Mouse (Mus musculus) liver, embryonic 13.5 days (tissue): ENCODE data around the gene Wdr5. TPM values are rescaled to one million over a fixed set of nuclear protein-coding genes. Genes with fewer than 3 reads are reported as not detected.
"Not testable (repeated sequence)": the region's sequence is repeated elsewhere in the genome, so short reads cannot be mapped to it uniquely, and the experiment has no call there.

Source experiments
- ATAC-seq: fragments of 200-750 bp; cut with Nextera tagmentation; 2 replicates; pipeline ENCODE4 v1.8.0; 2017; ENCODE audit warnings: low read depth, mild to moderate bottlenecking, moderate number of reproducible peaks, moderate library complexity
- DNase-seq: peaks from one replicate; pipeline ENCODE4 v3.0.0; 2022
- H3K27ac ChIP-seq: fragments of 300-500 bp; sonication (generic); 2 replicates; pipeline ENCODE4 v1.5.1; 2015; ENCODE audit warnings: moderate library complexity, mild to moderate bottlenecking, inconsistent platforms
- H3K27me3 ChIP-seq: fragments of 300-500 bp; sonication (generic); 2 replicates; pipeline ENCODE4 v1.6.1; 2015; ENCODE audit warnings: mild to moderate bottlenecking, inconsistent platforms
- H3K36me3 ChIP-seq: fragments of 300-500 bp; sonication (generic); 2 replicates; pipeline ENCODE4 v1.6.1; 2015; ENCODE audit warnings: mild to moderate bottlenecking, inconsistent platforms
- H3K4me1 ChIP-seq: fragments of 300-500 bp; sonication (generic); replicated peaks from 2 replicates; pipeline ENCODE4 v1.6.1; 2015; ENCODE audit warnings: inconsistent platforms
- H3K4me2 ChIP-seq: fragments of 300-500 bp; sonication (generic); 2 replicates; pipeline ENCODE4 v1.6.1; 2015; ENCODE audit warnings: inconsistent platforms, mild to moderate bottlenecking, moderate library complexity
- H3K4me3 ChIP-seq: fragments of 300-500 bp; sonication (generic); replicated peaks from 2 replicates; pipeline ENCODE4 v1.5.1; 2015; ENCODE audit warnings: mild to moderate bottlenecking, inconsistent platforms
- H3K9ac ChIP-seq: fragments of 300-500 bp; sonication (generic); 2 replicates; pipeline ENCODE4 v1.6.1; 2015; ENCODE audit warnings: mild to moderate bottlenecking, inconsistent platforms
- H3K9me3 ChIP-seq: fragments of 300-500 bp; sonication (generic); replicated peaks from 2 replicates; pipeline ENCODE4 v1.6.1; 2016; ENCODE audit warnings: inconsistent platforms
- WGBS: fragments of 180-500 bp; shearing (Covaris S2); methylation state at CpG from one replicate; pipeline ENCODE4 v1.1.7; 2015; ENCODE audit not compliant: insufficient replicate concordance; 5-methylcytosine and 5-hydroxymethylcytosine counted together
- polyA plus RNA-seq: library from polyadenylated mRNA; unstranded; fragments of >200 nt; fragmentation: Nextera tagmentation; extraction: Ambion mirVana; gene quantifications from 2 replicates; pipeline ENCODE4 v1.2.1, GENCODE M21; 2015

Wdr5 gene
- polyA plus RNA-seq, 1 experiment from 2014 or later, result 32.1 TPM

DNA sequence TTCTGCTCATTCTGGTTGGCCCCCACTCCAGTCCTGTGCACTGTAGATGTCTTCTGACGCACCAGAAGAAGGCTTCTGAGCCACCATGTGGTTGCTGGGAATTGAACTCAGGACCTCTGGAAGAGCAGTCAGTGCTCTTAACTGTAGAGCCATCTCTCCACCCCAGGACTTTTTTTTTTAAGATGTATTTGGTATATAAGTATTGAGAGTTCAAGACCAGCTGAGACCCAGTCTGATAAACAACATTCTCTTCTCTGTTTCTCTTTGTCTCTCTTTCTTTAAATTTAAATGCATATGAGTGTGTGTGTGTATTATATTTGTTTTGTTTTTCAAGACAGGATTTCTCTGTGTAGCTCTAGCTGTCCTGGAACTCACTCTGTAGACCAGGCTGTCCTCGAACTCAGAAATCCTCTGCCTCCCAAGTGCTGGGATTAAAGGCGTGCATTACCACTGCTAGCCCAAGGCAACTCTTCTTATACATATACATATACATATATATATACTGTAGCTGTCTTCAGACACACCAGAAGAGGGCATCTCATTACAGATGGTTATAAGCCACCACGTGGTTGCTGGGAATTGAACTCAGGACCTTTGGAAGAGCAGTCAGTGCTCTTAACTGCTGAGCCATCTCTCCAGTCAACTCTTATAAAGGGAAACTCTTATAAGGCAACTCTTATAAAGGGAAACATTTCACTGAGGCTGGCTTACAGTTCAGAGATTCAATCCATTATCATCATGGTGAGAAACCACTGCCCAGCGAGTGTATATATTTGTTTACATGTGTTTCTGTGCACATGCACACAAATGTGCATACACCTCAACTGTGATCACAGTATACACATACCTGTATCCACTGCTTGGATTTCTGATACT, 23.7 kb downstream of the Wdr5 start:
- not testable (repeated sequence) for DNase-seq, H3K9me3 ChIP-seq, H3K4me3 ChIP-seq, ATAC-seq, H3K27me3 ChIP-seq, H3K27ac ChIP-seq
- Histone ChIP-seq H3K4me2 (peak overlapping the region; percentile 35), H3K9ac (peak overlapping the region; percentile 18; the same call in 1 of the 2 replicates), H3K36me3 (peaks cover 39% of the 10 kb centered on the region), H3K4me1 (peaks cover 24% of the 10 kb centered on the region)
- WGBS, result 62% methylated on average over 5 of the region's 5 CpGs

DNA sequence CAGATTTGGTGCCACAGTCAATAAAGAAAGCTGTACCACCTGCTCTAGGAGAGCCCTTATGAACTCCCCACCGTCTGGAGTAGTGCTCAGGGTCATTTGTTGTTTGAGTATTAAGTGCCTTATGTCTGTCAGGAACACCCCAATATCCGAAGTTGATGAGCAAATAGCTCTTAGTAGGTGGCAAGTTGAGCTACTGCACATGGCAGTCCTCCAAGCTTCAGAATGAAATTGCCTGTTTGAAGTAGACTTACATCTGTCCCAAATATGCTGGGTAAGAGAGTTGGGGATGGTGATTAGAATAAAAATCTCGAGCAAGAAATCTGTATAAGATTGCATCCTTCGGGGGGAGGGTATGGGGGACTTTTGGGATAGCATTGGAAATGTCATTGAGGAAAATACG, 24.4 kb downstream of the Wdr5 start:
- H3K4me1 ChIP-seq, result peaks cover 24% of the 10 kb centered on the region
- no peak overlapping the region; the same call in 1 of the 2 replicates for H3K27ac ChIP-seq
- H3K9me3 ChIP-seq, result no peaks in the 10 kb centered on the region
- H3K27me3 ChIP-seq, result no peaks in the 10 kb centered on the region
- 0 out of 2 replicates have a peak overlapping the region, but pooled peaks have one; percentile 0 for H3K4me3 ChIP-seq
- H3K9ac ChIP-seq, result peak overlapping the region; percentile 18; the same call in 1 of the 2 replicates
- DNase-seq (no peak), ATAC-seq (no peak)
- 19% methylated on average over 5 of the region's 5 CpGs for WGBS
- peaks cover 34% of the 10 kb centered on the region for H3K36me3 ChIP-seq
- peak overlapping the region; percentile 35 for H3K4me2 ChIP-seq

DNA sequence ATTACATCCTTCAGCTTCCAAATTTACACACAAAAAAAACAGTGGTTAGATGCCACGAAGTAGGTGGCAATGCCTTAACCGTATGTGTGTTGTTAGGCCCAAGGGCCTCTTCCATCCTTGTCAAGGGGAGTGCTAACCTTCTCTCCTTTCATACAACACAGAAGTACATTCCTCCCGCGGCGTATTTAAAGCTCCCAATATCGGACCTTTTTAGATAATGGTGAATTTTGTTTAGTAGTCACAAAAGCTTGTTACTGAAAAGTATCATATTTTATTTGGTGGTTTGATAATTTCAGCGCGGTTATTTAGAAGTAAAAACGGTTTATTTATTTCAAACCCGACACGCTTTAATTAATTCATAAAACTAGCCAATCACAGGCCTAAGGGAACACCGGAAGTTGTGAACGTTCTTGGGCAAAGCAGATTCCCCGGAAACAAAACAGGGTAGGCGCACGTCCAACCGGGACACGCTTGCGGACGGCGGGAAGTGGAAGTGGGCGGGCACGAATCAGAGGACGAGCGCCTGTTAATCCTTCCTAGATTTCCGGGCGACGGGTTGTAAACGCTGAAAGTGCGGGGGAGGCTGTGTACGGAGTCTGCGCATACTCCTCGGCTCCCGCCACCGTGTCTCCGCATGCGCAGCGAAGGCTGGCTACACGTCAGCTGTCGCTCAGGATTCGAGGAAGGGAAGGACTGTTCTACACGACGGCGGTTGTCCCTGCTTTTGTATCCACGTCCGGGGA, 25.0 kb downstream of the Wdr5 start:
- Histone ChIP-seq H3K36me3 (peaks cover 30% of the 10 kb centered on the region), H3K27me3 (no peaks in the 10 kb centered on the region), H3K9ac (peak overlapping the region; percentile 70), H3K4me1 (peaks cover 24% of the 10 kb centered on the region), H3K27ac (peak overlapping the region; percentile 88), H3K4me3 (peak overlapping the region; percentile 58), H3K9me3 (no peaks in the 10 kb centered on the region), H3K4me2 (peak overlapping the region; percentile 76)
- under 1% methylated on average over 46 of the region's 46 CpGs for WGBS
- ATAC-seq (peak; percentile 95), DNase-seq (peak; percentile 93)

DNA sequence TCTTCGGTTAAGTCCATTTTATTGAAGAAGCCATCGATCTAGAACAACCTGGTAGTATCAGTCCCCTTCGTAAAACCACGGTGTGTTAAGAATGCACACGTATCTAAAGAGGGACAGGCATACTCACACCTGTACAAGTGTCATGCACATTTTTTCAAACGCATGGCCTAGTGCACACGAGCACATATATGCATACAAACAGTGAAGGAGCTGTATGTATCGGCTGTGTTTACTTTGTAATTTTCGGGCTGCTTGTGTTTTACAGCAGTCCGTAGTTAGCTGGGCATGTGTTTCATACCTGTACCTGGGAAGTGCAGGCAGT, 25.5 kb downstream of the Wdr5 start:
- H3K27me3 ChIP-seq, result no peaks in the 10 kb centered on the region
- H3K27ac ChIP-seq, result peak overlapping the region; percentile 88
- peak overlapping the region; percentile 58 for H3K4me3 ChIP-seq
- ATAC-seq (peak; percentile 10), DNase-seq (no peak)
- peaks cover 24% of the 10 kb centered on the region for H3K4me1 ChIP-seq
- WGBS, result 20% methylated on average over 10 of the region's 10 CpGs
- H3K4me2 ChIP-seq, result peak overlapping the region; percentile 76
- H3K36me3 ChIP-seq, result peaks cover 24% of the 10 kb centered on the region
- H3K9ac ChIP-seq, result peak overlapping the region; percentile 70
- no peaks in the 10 kb centered on the region for H3K9me3 ChIP-seq

DNA sequence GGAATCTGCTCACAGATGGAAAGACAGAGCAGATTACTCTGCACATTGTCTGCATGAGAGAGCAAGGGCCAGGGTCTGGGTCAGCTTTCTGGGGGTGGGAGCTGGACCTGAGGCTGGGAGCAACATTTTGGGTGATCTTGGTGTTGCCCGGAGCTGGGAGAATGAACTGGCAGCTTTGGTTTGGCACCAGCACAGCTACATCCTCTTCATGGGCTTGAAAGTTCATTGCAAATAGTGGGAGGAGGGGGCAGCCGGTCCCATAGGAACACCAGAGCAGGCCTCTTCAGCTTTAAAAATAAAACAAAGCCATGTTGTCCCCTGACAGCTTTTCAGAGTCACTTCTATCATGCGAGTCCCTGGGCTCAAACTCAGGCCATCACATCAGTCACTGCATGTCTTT, 26.3 kb downstream of the Wdr5 start:
- H3K4me2 ChIP-seq, result peak overlapping the region; percentile 76
- H3K36me3 ChIP-seq, result peaks cover 17% of the 10 kb centered on the region
- H3K27ac ChIP-seq, result peak overlapping the region; percentile 88
- DNase-seq (no peak), ATAC-seq (no peak)
- H3K9ac ChIP-seq, result peak overlapping the region; percentile 70
- peaks cover 24% of the 10 kb centered on the region for H3K4me1 ChIP-seq
- peak overlapping the region; percentile 58 for H3K4me3 ChIP-seq
- no peaks in the 10 kb centered on the region for H3K9me3 ChIP-seq
- no peaks in the 10 kb centered on the region for H3K27me3 ChIP-seq
- 81% methylated on average over 3 of the region's 3 CpGs for WGBS

DNA sequence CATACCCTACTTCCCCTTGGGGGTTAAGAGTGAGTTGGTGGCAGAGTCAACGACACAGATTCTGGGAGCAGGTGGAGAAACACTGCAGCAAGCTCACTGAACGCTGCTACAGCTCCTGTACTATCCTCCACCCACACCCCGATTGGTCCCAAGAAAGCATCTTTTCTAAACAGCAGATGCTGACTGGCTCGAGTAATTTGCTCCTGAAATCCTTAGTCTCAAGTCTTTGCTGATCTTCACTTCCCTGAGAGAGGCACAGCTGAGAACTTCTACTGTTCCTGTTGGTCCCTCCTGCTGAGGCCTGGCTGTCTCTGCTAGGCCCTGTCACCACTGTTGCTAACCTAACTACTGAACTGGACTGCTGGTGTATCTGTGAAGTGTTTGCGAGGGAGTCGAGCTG, 29.7 kb downstream of the Wdr5 start:
- no peak overlapping the region for H3K4me3 ChIP-seq
- no peak overlapping the region for H3K9ac ChIP-seq
- DNase-seq, result no peak
- H3K9me3 ChIP-seq, result no peaks in the 10 kb centered on the region
- ATAC-seq, result no peak
- WGBS, result 72% methylated on average over 6 of the region's 6 CpGs
- no peak overlapping the region for H3K4me2 ChIP-seq
- no peak overlapping the region for H3K27ac ChIP-seq
- H3K36me3 ChIP-seq, result peaks cover 9% of the 10 kb centered on the region; the same call in 1 of the 2 replicates
- no peaks in the 10 kb centered on the region for H3K27me3 ChIP-seq
- H3K4me1 ChIP-seq, result peaks cover 16% of the 10 kb centered on the region

DNA sequence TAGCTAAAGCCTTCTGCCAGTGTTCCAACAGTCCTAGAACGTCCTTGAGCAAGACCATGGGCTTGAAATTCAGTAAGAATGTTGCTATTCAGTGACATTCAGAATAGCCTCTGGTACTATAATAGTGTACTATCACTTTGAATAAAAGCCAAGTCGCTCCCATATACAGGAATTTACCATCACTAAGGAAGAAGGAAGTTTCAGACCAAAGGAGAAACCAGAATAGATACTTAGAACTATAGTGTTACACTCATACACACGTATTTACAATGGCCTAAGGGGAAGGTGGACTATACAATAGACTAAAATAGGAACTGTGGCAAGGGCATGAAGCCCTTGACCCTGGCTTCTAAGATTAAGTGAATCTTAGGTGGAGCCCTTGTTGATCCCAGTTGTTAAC, 30.6 kb downstream of the Wdr5 start:
- WGBS, result 70% methylated on average over 3 of the region's 3 CpGs
- not testable (repeated sequence) for H3K9me3 ChIP-seq, H3K9ac ChIP-seq, DNase-seq, H3K36me3 ChIP-seq, H3K27me3 ChIP-seq, H3K4me3 ChIP-seq, H3K27ac ChIP-seq, ATAC-seq, H3K4me2 ChIP-seq
- peaks cover 15% of the 10 kb centered on the region for H3K4me1 ChIP-seq

DNA sequence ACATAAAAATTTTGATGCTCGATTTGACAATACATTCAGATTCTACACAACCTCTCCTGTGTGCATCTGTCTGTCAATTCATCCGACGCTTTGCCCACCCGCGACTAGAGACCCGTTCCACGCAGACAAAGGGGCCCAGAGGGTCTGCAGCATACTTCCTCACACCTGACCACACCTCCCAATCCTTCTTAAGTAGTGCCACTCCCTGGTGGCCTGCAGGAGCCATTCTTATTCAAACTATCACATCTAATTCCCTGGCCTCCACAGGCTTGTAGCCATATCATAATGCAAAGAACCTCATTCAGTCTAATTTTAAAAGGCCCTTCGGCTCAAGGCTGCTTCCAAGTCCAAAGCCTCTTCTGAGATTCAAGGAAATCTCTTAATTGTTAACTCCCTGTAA, 31.1 kb downstream of the Wdr5 start:
- WGBS, result 89% methylated on average over 8 of the region's 8 CpGs
- DNase-seq, H3K36me3 ChIP-seq, H3K4me1 ChIP-seq, H3K27ac ChIP-seq, H3K4me3 ChIP-seq, H3K27me3 ChIP-seq, H3K9me3 ChIP-seq, H3K4me2 ChIP-seq, H3K9ac ChIP-seq, ATAC-seq: not testable (repeated sequence)

DNA sequence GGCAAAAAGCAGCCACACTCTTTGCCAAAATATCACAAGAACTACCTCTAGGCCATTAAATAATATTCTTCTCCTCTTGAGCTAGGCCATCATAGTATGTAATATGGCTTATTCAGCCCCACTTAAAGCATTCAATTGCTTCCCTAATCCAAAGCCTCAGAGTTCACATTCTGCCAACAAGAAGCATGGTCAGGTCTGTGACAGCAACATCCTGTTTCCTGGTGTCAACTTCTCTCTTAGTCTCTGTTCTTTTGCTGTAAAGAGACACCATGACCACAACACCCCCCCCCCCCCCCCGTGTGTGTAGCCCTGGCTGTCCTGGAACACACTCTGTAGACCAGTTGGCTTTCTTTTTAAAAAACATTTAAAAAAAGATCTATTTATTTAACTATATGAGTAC, 32.4 kb downstream of the Wdr5 start:
- no peak for ATAC-seq
- WGBS, result 13% methylated on average over 1 of the region's 1 CpGs

DNA sequence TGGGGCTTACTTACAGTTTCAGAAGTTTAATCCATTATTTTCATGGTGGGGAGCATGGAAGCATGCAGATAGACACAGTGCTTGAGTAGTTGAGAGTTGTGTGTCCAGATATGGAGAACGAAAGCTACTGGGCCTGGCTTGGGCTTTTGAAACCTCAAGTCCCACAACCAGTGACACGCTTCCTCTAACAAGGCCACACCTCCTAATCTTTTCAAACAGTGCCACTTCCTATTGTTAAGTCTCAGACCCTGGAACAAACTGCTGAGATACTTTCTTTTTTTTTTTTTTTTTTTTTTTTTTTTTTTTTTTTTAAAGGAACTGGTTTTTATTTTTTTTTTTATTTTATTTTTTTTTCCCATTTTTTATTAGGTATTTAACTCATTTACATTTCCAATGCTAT, 33.0 kb downstream of the Wdr5 start:
- H3K27ac ChIP-seq, result no peak overlapping the region
- H3K9me3 ChIP-seq, result no peaks in the 10 kb centered on the region
- 67% methylated on average over 2 of the region's 2 CpGs for WGBS
- no peak for ATAC-seq
- no peak overlapping the region for H3K4me2 ChIP-seq
- 0 out of 2 replicates have a peak, but pooled peaks cover 3% of the 10 kb centered on the region for H3K4me1 ChIP-seq
- no peak overlapping the region for H3K9ac ChIP-seq
- DNase-seq, result no peak
- H3K36me3 ChIP-seq, result peaks cover 8% of the 10 kb centered on the region; the same call in 1 of the 2 replicates
- no peak overlapping the region for H3K4me3 ChIP-seq
- H3K27me3 ChIP-seq, result no peaks in the 10 kb centered on the region

More for the DNA sequence above, 32.4 kb downstream of the Wdr5 start:
- Histone ChIP-seq H3K4me1 (no peaks in the 10 kb centered on the region), H3K27ac (no peak overlapping the region), H3K36me3 (peaks cover 9% of the 10 kb centered on the region; the same call in 1 of the 2 replicates), H3K4me2 (no peak overlapping the region), H3K9ac (no peak overlapping the region), H3K4me3 (no peak overlapping the region), H3K27me3 (no peaks in the 10 kb centered on the region), H3K9me3 (no peaks in the 10 kb centered on the region)
- no peak for DNase-seq

DNA sequence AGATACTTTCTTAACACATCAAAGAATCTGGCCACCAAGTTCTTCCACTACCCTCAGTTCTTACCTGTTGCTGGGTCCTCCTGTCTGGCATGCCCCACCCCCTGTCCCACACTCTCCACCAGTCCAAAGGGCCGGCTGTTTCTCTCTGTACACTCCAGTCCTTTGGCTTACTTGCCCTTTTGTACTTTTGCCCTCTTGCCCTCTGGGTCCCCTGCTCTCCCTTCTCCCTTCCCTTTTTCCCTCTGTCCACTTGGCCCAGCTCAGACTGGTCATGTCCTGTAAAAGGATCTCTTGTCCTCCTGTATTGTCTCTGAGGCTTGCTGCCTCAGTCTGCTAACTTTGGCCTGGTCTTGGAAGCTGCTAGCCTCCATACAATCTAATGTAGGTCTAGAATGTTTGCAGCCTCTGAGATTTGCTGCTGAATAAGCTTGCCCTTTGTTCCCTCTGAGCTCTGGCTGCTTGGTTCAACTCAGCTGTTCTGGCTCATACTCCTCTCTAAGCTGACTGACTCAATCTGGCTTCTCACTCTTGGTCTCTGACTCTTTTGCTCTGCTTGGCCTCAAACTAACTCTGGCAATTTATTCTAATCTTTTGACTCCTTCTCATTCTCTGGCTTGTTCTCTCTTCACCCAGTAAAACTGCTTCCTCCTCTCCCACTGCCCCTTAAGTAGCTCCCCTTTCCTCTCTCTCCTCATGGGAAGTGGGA, 33.9 kb downstream of the Wdr5 start:
- no peak overlapping the region for H3K9ac ChIP-seq
- ATAC-seq (no peak), DNase-seq (no peak)
- H3K27me3 ChIP-seq, result no peaks in the 10 kb centered on the region
- 0 out of 2 replicates have a peak, but pooled peaks cover 2% of the 10 kb centered on the region for H3K36me3 ChIP-seq
- no peak overlapping the region for H3K27ac ChIP-seq
- no peak overlapping the region for H3K4me3 ChIP-seq
- H3K4me2 ChIP-seq, result no peak overlapping the region
- WGBS, result 65% methylated on average over 1 of the region's 1 CpGs
- no peaks in the 10 kb centered on the region for H3K9me3 ChIP-seq
- H3K4me1 ChIP-seq, result 0 out of 2 replicates have a peak, but pooled peaks cover 4% of the 10 kb centered on the region
